Mouse (Mus musculus) small intestine, adult 2 months (tissue): ENCODE results near the gene Mios. TPM values are rescaled to one million over a fixed set of nuclear protein-coding genes. Genes with fewer than 3 reads are reported as not detected.
A peak's percentile ranks its signal among the peaks of the same experiment; 100 is the strongest.

Experiments used
- H3K27ac ChIP-seq: fragments of 200-500 bp; 2 replicates; pipeline ENCODE4 v1.5.1; 2012; ENCODE audit warnings: low read depth, low read length, control low read depth, inconsistent platforms; ENCODE audit not compliant: insufficient read depth
- H3K27me3 ChIP-seq: fragments of 200-500 bp; 2 replicates; pipeline ENCODE4 v1.6.1; 2012; ENCODE audit warnings: mild to moderate bottlenecking, moderate library complexity, low read length, inconsistent platforms; ENCODE audit not compliant: control insufficient read depth, insufficient read depth
- H3K36me3 ChIP-seq: fragments of 200-500 bp; 2 replicates; pipeline ENCODE4 v1.6.1; 2012; ENCODE audit warnings: mild to moderate bottlenecking, low read length, control low read depth, inconsistent platforms; ENCODE audit not compliant: control insufficient read depth, insufficient read depth
- H3K4me1 ChIP-seq: fragments of 200-500 bp; 2 replicates; pipeline ENCODE4 v1.6.1; 2012; ENCODE audit warnings: low read length, inconsistent platforms, mixed read lengths; ENCODE audit not compliant: control insufficient read depth, insufficient read depth, insufficient read length
- H3K4me3 ChIP-seq: fragments of 200-500 bp; 2 replicates; pipeline ENCODE4 v1.5.1; 2012; ENCODE audit warnings: low read depth, mild to moderate bottlenecking, control low read depth, inconsistent platforms, low read length, moderate library complexity
- CTCF ChIP-seq: fragments of 200-500 bp; IDR thresholded peaks from 2 replicates; pipeline ENCODE4 v1.5.1; 2012; ENCODE audit warnings: low read depth, mild to moderate bottlenecking, control low read depth, inconsistent platforms, low read length, moderate library complexity, mixed read lengths; ENCODE audit not compliant: insufficient replicate concordance, insufficient read length; ENCODE audit errors: extremely low read depth
- POLR2A ChIP-seq: fragments of 200-500 bp; IDR thresholded peaks from 2 replicates; pipeline ENCODE4 v1.6.1; 2012; ENCODE audit warnings: low read depth, mild to moderate bottlenecking, control low read depth, inconsistent platforms, low read length, moderate library complexity
- WGBS: fragments of 180-500 bp; shearing (Covaris S2); methylation state at CpG from one replicate; pipeline ENCODE4 v1.1.7; 2018; 5-methylcytosine and 5-hydroxymethylcytosine counted together
- polyA plus RNA-seq: library from polyadenylated mRNA; depleted of rRNA; stranded (reverse); fragments of >200 nt; gene quantifications from 2 replicates; pipeline ENCODE4 v1.2.3, GENCODE M21; 2012; rRNA removed

The Mios gene
- polyA plus RNA-seq, 1 experiment = 0.43 TPM

DNA sequence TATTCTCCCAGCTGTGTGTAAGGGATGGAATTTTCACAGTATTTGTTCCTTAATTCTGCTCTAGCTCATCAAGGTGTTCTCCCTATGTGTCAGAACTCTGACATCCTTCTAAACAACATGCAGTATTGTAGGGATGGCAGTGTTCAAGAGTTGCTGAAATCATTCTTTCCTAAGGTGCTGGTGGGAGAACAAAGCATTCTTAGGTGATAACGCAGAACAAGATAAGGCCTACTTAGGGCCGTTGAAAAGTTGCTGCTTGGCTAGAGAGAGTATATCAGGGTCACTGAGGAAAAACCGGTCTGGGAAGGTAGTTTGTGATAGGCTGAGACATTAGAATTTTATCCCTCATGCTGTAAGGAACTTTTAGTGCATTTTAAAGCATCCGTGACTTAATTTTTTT, 67.4 kb downstream of the Mios start:
- Histone ChIP-seq H3K27ac (no peak overlapping the region), H3K27me3 (no peaks in the 10 kb centered on the region), H3K4me1 (peaks cover 2% of the 10 kb centered on the region), H3K36me3 (peaks cover 3% of the 10 kb centered on the region; the same call in 1 of the 2 replicates), H3K4me3 (no peak overlapping the region)
- 42% methylated on average over 4 of the region's 4 CpGs for WGBS
- TF ChIP-seq POLR2A (no peak), CTCF (no peak)

DNA sequence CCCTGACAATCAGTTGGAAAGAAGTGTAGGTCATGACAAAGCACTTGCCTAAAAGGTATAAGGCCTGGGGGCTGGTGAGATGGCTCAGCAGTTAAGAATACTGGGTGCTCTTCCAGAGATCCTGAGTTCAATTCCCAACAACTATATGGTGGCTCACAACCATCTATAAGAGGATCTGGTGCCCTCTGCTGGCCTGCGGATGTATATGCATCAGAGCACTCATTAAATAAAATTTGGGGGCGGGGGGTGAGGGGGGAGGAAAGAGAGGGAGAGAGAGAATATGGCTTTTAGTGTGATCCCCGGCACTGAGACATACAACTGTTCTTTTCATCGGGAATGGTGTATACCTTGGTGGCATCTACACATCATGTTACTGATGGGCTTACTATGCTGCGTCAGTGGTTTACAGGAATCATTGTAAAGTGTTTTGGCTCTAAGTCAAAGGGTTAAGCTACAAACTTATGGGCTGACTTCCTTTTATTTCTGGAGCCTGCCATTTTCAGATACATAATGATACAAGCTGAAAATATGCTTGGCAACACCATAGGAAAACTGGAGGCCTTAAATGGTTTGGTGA, 69.5 kb downstream of the Mios start:
- Histone ChIP-seq H3K27me3 (no peaks in the 10 kb centered on the region), H3K4me3 (no peak overlapping the region), H3K36me3 (peaks cover 2% of the 10 kb centered on the region; the same call in 1 of the 2 replicates), H3K27ac (no peak overlapping the region), H3K4me1 (peaks cover 2% of the 10 kb centered on the region)
- TF ChIP-seq POLR2A (no peak), CTCF (peak; percentile 51; the same call in 1 of the 2 replicates)
- 85% methylated on average over 5 of the region's 5 CpGs for WGBS

DNA sequence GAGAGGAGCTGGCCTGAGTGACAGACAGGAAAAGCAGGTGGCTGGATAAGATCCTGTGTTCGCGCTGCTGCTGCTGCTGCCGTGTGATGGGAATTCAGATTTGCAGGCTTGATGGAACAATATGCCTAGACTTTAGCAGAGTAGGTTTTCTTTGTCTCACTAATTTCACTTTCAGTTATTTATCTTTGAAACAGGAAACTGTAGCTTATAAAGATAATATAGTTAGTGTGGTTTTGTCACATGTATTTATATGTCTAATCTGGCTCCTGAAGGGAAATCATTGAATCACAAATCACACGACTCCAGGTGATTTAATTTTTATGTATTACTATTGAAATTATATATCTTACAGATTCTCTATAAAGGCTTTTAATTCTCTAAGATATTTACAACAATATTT, 74.2 kb downstream of the Mios start:
- H3K27me3 ChIP-seq = no peaks in the 10 kb centered on the region
- TF ChIP-seq POLR2A (no peak), CTCF (no peak)
- no peak overlapping the region for H3K27ac ChIP-seq
- H3K36me3 ChIP-seq = no peaks in the 10 kb centered on the region; the same call in none of the 2 replicates
- 0 out of 2 replicates have a peak, but pooled peaks cover 1% of the 10 kb centered on the region for H3K4me1 ChIP-seq
- WGBS = 60% methylated on average over 4 of the region's 4 CpGs
- H3K4me3 ChIP-seq = no peak overlapping the region

DNA sequence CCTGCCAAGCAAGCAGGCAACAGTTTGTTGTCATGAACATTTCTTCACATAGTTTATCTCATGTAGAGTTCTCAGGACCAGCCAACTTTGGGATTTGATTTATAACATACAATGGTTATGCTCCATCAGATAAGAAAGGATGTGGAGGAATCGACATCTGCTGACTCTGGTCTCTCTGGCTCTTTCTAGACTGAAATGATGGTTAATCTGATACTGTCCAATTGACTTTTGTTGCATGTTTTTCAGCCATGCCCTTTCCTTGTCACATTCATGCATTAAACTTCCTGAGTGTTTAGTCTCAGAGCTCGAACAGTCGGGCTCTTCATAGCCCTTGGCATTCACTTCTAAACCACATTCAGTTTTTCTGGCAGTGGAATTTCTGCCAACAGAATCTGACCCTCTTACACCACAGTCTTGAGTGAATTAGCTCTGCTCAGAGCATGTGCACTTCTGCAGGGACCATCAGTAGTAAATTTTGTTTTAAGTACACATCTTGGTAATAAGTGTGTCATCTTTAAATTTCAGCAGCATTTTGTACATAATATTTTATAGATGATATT, 76.5 kb downstream of the Mios start:
- no peaks in the 10 kb centered on the region; the same call in 1 of the 2 replicates for H3K36me3 ChIP-seq

More for the DNA sequence above, 76.5 kb downstream of the Mios start:
- Histone ChIP-seq H3K4me3 (no peak overlapping the region), H3K4me1 (0 out of 2 replicates have a peak, but pooled peaks cover 1% of the 10 kb centered on the region), H3K27ac (no peak overlapping the region), H3K27me3 (no peaks in the 10 kb centered on the region)
- WGBS = 72% methylated on average over 3 of the region's 3 CpGs
- no peak for TF ChIP-seq CTCF
- no peak for TF ChIP-seq POLR2A

Other genes with a start within 250 kb of the Mios start
- gene Col28a1, start 16.6 kb upstream of the Mios start, polyA plus RNA-seq = 0.03 and 0.06 TPM in 2 replicates
- 0.39 and 0.41 TPM in 2 replicates for gene Rpa3, start 50.0 kb downstream of the Mios start, polyA plus RNA-seq
- 6.4 and 9.0 TPM in 2 replicates for gene Umad1, start 50.1 kb downstream of the Mios start, polyA plus RNA-seq
- not detected in 2 replicates for gene Gm45062, start 50.2 kb downstream of the Mios start, polyA plus RNA-seq